Mouse (Mus musculus) megakaryocyte, adult 5-6 weeks (primary cell): ENCODE measurements around the gene Smyd5. TPM values are rescaled to one million over a fixed set of nuclear protein-coding genes. Genes with fewer than 3 reads are reported as not detected.

ENCODE experiments used
- ATAC-seq: 2 replicates; pipeline ENCODE4 v1.8.0; 2016; ENCODE audit warnings: mild to moderate bottlenecking, inconsistent platforms; ENCODE audit not compliant: poor library complexity, severe bottlenecking
- total RNA-seq, 2 experiments: library from RNA; stranded (forward) in 1 of 2; stranded (reverse) in 1 of 2; fragments of 153-499, 151-499 nt in 1 of 2; fragments of 221-1000, 200-1000 nt in 1 of 2; gene quantifications; 2 replicates each; pipeline versions ENCODE4 v1.2.3 to v1.2.4; 2015 to 2017

Smyd5 gene
- total RNA-seq, 2 experiments from 2014 or later, result 8.3 to 11.2 TPM

DNA sequence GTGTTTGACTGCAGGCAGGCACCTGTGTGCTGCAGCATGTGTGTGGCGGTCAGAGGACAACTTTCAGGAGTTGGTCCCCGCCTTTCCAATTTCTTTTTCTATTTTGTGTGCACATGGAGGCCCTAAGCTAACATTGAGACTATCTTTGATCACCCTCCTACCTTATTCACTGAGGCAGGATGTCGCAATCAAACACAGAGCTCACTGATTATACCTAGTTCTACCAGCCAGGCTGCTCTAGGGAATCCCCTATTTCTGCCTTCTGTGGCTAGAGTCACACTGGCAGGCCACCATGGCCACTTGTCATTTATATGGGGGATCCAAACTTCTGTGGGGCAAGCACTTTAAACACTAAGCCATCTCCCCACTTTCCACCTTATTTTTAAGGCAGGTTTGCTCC lies 57.9 kb downstream of the Smyd5 start:
- ATAC-seq, result no peak

DNA sequence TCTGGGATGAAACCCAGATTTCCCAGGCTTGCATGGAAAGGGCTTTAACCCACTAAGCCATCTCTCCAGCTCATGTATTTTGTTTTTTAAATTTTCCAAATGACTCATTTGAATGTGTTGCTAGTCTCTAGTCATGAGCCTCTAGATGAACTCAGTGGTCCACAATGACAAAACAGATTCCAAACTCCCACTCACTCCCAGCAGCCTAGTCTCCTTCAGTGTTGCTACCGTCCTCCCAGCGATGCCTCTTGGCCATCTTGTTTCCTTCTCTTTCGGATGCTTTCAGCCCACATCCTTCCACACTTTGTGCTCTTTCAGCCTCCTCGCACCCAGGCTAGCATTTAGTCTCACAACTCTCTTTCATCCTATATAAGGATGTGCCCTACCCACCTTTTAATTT lies 58.5 kb downstream of the Smyd5 start:
- no peak for ATAC-seq

DNA sequence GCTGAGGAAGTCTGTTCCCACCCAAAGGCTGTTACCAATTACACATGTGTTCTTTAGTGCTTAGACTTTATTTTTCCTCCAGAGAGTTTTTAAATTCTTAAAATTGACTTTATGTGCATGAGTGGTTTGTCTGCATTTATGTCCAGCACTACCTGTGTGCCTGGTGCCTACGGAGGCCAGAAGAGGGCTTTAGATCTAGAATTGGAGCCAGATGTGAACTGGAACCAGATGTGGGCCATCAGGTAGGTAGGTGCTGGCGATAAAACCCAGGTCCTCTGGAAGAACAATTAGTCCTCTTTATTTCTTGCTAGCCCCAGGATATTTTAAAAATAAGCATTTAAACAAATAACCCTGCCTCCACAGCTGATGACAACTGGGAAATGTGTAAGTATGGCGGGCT lies 59.8 kb downstream of the Smyd5 start:
- ATAC-seq, result no peak

Other genes with a start within 250 kb of the Smyd5 start
- gene Emx1, start 244.6 kb upstream of the Smyd5 start, total RNA-seq (2015), result not detected in 2 replicates
- gene Emx1, start 244.6 kb upstream of the Smyd5 start, total RNA-seq (2017), result not detected in 2 replicates
- gene Sfxn5, start 98.6 kb upstream of the Smyd5 start, total RNA-seq (2015), result 6.5 and 8.4 TPM in 2 replicates
- 8.4 and 13.4 TPM in 2 replicates for gene Sfxn5, start 98.6 kb upstream of the Smyd5 start, total RNA-seq (2017)
- 5.2 and 6.9 TPM in 2 replicates for gene Rab11fip5, start 57.4 kb upstream of the Smyd5 start, total RNA-seq (2015)
- gene Rab11fip5, start 57.4 kb upstream of the Smyd5 start, total RNA-seq (2017), result 5.8 and 6.3 TPM in 2 replicates
- gene Noto, start 8.1 kb upstream of the Smyd5 start, total RNA-seq (2015), result not detected in 2 replicates
- gene Noto, start 8.1 kb upstream of the Smyd5 start, total RNA-seq (2017), result not detected in 2 replicates
- gene Cct7, start 19.5 kb downstream of the Smyd5 start, total RNA-seq (2015), result 172 and 178 TPM in 2 replicates
- gene Cct7, start 19.5 kb downstream of the Smyd5 start, total RNA-seq (2017), result 167 and 192 TPM in 2 replicates
- 24.3 and 26.6 TPM in 2 replicates for gene Pradc1, start 20.0 kb downstream of the Smyd5 start, total RNA-seq (2015)
- 7.2 and 8.7 TPM in 2 replicates for gene Pradc1, start 20.0 kb downstream of the Smyd5 start, total RNA-seq (2017)
- gene Fbxo41, start 71.0 kb downstream of the Smyd5 start, total RNA-seq (2015), result not detected in 2 replicates
- not detected in 2 replicates for gene Fbxo41, start 71.0 kb downstream of the Smyd5 start, total RNA-seq (2017)
- not detected in 2 replicates for gene Egr4, start 81.6 kb downstream of the Smyd5 start, total RNA-seq (2015)
- gene Egr4, start 81.6 kb downstream of the Smyd5 start, total RNA-seq (2017), result not detected in 2 replicates
- gene Alms1, start 155.5 kb downstream of the Smyd5 start, total RNA-seq (2015), result 14.0 and 14.2 TPM in 2 replicates
- 11.4 and 12.1 TPM in 2 replicates for gene Alms1, start 155.5 kb downstream of the Smyd5 start, total RNA-seq (2017)